Mouse (Mus musculus): ENCODE data around the gene H1fx. TPM values are rescaled to one million over a fixed set of nuclear protein-coding genes. Genes with fewer than 3 reads are reported as not detected.
A peak's percentile ranks its signal among the peaks of the same experiment; 100 is the strongest.

H1fx gene
- polyA plus RNA-seq, 1 experiment from 2014 or later, result 25.8 TPM

GRCm38 (mm10) chr6:87998358-87998757 lies 16.9 kb upstream of the H1fx start:
- peaks cover 60% of the 10 kb centered on the region for H3K36me3 ChIP-seq
- H3K9me3 ChIP-seq (replicated peaks), result no peaks in the 10 kb centered on the region
- H3K9ac ChIP-seq, result no peak overlapping the region
- ATAC-seq (replicated peaks; ENCODE audit: low FRiP score), result no peak
- H3K27ac ChIP-seq, result no peak overlapping the region
- no peak overlapping the region for H3K4me3 ChIP-seq (replicated peaks)
- WGBS, result 83% methylated on average over 4 of the region's 4 CpGs
- H3K4me1 ChIP-seq, result peaks cover 15% of the 10 kb centered on the region
- H3K27me3 ChIP-seq, result no peaks in the 10 kb centered on the region
- no peak overlapping the region for H3K4me2 ChIP-seq

- no peaks in the 10 kb centered on the region for H3K9me3 ChIP-seq (replicated peaks)
- H3K36me3 ChIP-seq, result peaks cover 54% of the 10 kb centered on the region
- H3K27me3 ChIP-seq, result no peaks in the 10 kb centered on the region
- H3K27ac ChIP-seq, result no peak overlapping the region
- no peak overlapping the region for H3K9ac ChIP-seq
- 65% methylated on average over 7 of the region's 7 CpGs for WGBS
- H3K4me1 ChIP-seq, result peaks cover 21% of the 10 kb centered on the region
- peak; percentile 24; the same call in 1 of the 2 replicates for ATAC-seq (replicated peaks; ENCODE audit: low FRiP score)
- H3K4me2 ChIP-seq, result no peak overlapping the region
- H3K4me3 ChIP-seq (replicated peaks), result no peak overlapping the region
Measured at GRCm38 (mm10) chr6:87997706-87998265, 16.3 kb upstream of the H1fx start.

- no peak overlapping the region for H3K4me2 ChIP-seq
- WGBS, result 78% methylated on average over 9 of the region's 9 CpGs
- H3K9me3 ChIP-seq (replicated peaks), result no peaks in the 10 kb centered on the region
- H3K4me1 ChIP-seq, result peaks cover 30% of the 10 kb centered on the region
- no peaks in the 10 kb centered on the region for H3K27me3 ChIP-seq
- H3K9ac ChIP-seq, result no peak overlapping the region
- no peak overlapping the region for H3K27ac ChIP-seq
- ATAC-seq (replicated peaks; ENCODE audit: low FRiP score), result no peak
- no peak overlapping the region for H3K4me3 ChIP-seq (replicated peaks)
- H3K36me3 ChIP-seq, result peaks cover 42% of the 10 kb centered on the region
Measured at GRCm38 (mm10) chr6:87996606-87997005, 15.2 kb upstream of the H1fx start.

- Histone ChIP-seq H3K36me3 (peaks cover 31% of the 10 kb centered on the region), H3K4me2 (no peak overlapping the region), H3K9me3 (replicated peaks) (no peaks in the 10 kb centered on the region), H3K27me3 (no peaks in the 10 kb centered on the region), H3K4me1 (peaks cover 30% of the 10 kb centered on the region), H3K9ac (no peak overlapping the region), H3K4me3 (replicated peaks) (no peak overlapping the region), H3K27ac (no peak overlapping the region)
- 69% methylated on average over 4 of the region's 4 CpGs for WGBS
- ATAC-seq (replicated peaks; ENCODE audit: low FRiP score), result no peak
Measured at GRCm38 (mm10) chr6:87995519-87995918, 14.1 kb upstream of the H1fx start.

GRCm38 (mm10) chr6:87993790-87994571 lies 12.5 kb upstream of the H1fx start:
- WGBS, result 9% methylated on average over 17 of the region's 18 CpGs
- H3K9ac ChIP-seq, result peak overlapping the region; percentile 32
- peak overlapping the region; percentile 57; the same call in 1 of the 2 replicates for H3K27ac ChIP-seq

GRCm38 (mm10) chr6:87992733-87993132 lies 11.3 kb upstream of the H1fx start:
- ATAC-seq (replicated peaks; ENCODE audit: low FRiP score), result peak; percentile 48; the same call in 1 of the 2 replicates
- Histone ChIP-seq H3K36me3 (peaks cover 15% of the 10 kb centered on the region), H3K4me2 (no peak overlapping the region), H3K27ac (peak overlapping the region; percentile 43; the same call in 1 of the 2 replicates), H3K4me1 (peaks cover 29% of the 10 kb centered on the region), H3K9me3 (replicated peaks) (no peaks in the 10 kb centered on the region), H3K9ac (no peak overlapping the region), H3K27me3 (no peaks in the 10 kb centered on the region), H3K4me3 (replicated peaks) (no peak overlapping the region)
- WGBS, result 40% methylated on average over 6 of the region's 6 CpGs

More at GRCm38 (mm10) chr6:87993790-87994571, 12.5 kb upstream of the H1fx start:
- peak; percentile 82 for ATAC-seq (replicated peaks; ENCODE audit: low FRiP score)
- Histone ChIP-seq H3K36me3 (peaks cover 19% of the 10 kb centered on the region), H3K27me3 (no peaks in the 10 kb centered on the region), H3K9me3 (replicated peaks) (no peaks in the 10 kb centered on the region), H3K4me1 (peaks cover 30% of the 10 kb centered on the region), H3K4me2 (peak overlapping the region; percentile 65), H3K4me3 (replicated peaks) (peak overlapping the region; percentile 39)

GRCm38 (mm10) chr6:87991886-87992285 lies 10.4 kb upstream of the H1fx start:
- ATAC-seq (replicated peaks; ENCODE audit: low FRiP score), result no peak
- H3K27me3 ChIP-seq, result no peaks in the 10 kb centered on the region
- no peak overlapping the region for H3K4me2 ChIP-seq
- H3K4me3 ChIP-seq (replicated peaks), result no peak overlapping the region
- no peaks in the 10 kb centered on the region for H3K9me3 ChIP-seq (replicated peaks)
- H3K9ac ChIP-seq, result no peak overlapping the region
- H3K36me3 ChIP-seq, result peaks cover 16% of the 10 kb centered on the region
- H3K4me1 ChIP-seq, result peaks cover 27% of the 10 kb centered on the region
- no peak overlapping the region for H3K27ac ChIP-seq
- 77% methylated on average over 1 of the region's 1 CpGs for WGBS

GRCm38 (mm10) chr6:87991216-87991615 lies 9.8 kb upstream of the H1fx start:
- no peak for ATAC-seq (replicated peaks; ENCODE audit: low FRiP score)
- Histone ChIP-seq H3K27me3 (no peaks in the 10 kb centered on the region), H3K4me2 (no peak overlapping the region), H3K9ac (no peak overlapping the region), H3K36me3 (peaks cover 15% of the 10 kb centered on the region), H3K9me3 (replicated peaks) (no peaks in the 10 kb centered on the region), H3K4me3 (replicated peaks) (no peak overlapping the region), H3K4me1 (peaks cover 27% of the 10 kb centered on the region), H3K27ac (no peak overlapping the region)
- 88% methylated on average over 4 of the region's 4 CpGs for WGBS

- WGBS, result 51% methylated on average over 9 of the region's 9 CpGs
- Histone ChIP-seq H3K9me3 (replicated peaks) (no peaks in the 10 kb centered on the region), H3K4me2 (peak overlapping the region; percentile 86), H3K4me1 (peaks cover 22% of the 10 kb centered on the region), H3K27ac (peak overlapping the region; percentile 88; the same call in 1 of the 2 replicates), H3K27me3 (no peaks in the 10 kb centered on the region), H3K9ac (peak overlapping the region; percentile 73), H3K36me3 (peaks cover 31% of the 10 kb centered on the region), H3K4me3 (replicated peaks) (peak overlapping the region; percentile 73)
- no peak for ATAC-seq (replicated peaks; ENCODE audit: low FRiP score)
Measured at GRCm38 (mm10) chr6:87982506-87982905, 1.1 kb upstream of the H1fx start.

GRCm38 (mm10) chr6:87981030-87981485 lies 379 bp downstream of the H1fx start:
- Histone ChIP-seq H3K4me1 (peaks cover 22% of the 10 kb centered on the region), H3K4me3 (replicated peaks) (peak overlapping the region; percentile 73), H3K36me3 (peaks cover 25% of the 10 kb centered on the region), H3K9me3 (replicated peaks) (no peaks in the 10 kb centered on the region), H3K4me2 (peak overlapping the region; percentile 86), H3K27me3 (no peaks in the 10 kb centered on the region), H3K27ac (peak overlapping the region; percentile 88), H3K9ac (peak overlapping the region; percentile 73)
- peak; percentile 47; the same call in 1 of the 2 replicates for ATAC-seq (replicated peaks; ENCODE audit: low FRiP score)
- 0% methylated on average over 32 of the region's 56 CpGs for WGBS

GRCm38 (mm10) chr6:87980374-87981029 lies 935 bp downstream of the H1fx start:
- Histone ChIP-seq H3K27ac (peak overlapping the region; percentile 88), H3K9me3 (replicated peaks) (no peaks in the 10 kb centered on the region), H3K4me2 (peak overlapping the region; percentile 86), H3K27me3 (no peaks in the 10 kb centered on the region), H3K9ac (peak overlapping the region; percentile 73), H3K4me1 (peaks cover 22% of the 10 kb centered on the region), H3K36me3 (peaks cover 21% of the 10 kb centered on the region), H3K4me3 (replicated peaks) (peak overlapping the region; percentile 73)
- under 1% methylated on average over 60 of the region's 66 CpGs for WGBS
- ATAC-seq (replicated peaks; ENCODE audit: low FRiP score), result peak; percentile 78

- Histone ChIP-seq H3K27me3 (no peaks in the 10 kb centered on the region), H3K4me2 (peak overlapping the region; percentile 86), H3K4me1 (peaks cover 22% of the 10 kb centered on the region), H3K36me3 (peaks cover 14% of the 10 kb centered on the region), H3K4me3 (replicated peaks) (peak overlapping the region; percentile 73), H3K27ac (peak overlapping the region; percentile 88), H3K9ac (no peak overlapping the region), H3K9me3 (replicated peaks) (no peaks in the 10 kb centered on the region)
- ATAC-seq (replicated peaks; ENCODE audit: low FRiP score), result no peak
- WGBS, result 79% methylated on average over 3 of the region's 3 CpGs
Measured at GRCm38 (mm10) chr6:87979728-87980127, 1.7 kb downstream of the H1fx start.
